Mouse (Mus musculus): ENCODE measurements around the gene Gpc3. TPM values are rescaled to one million over a fixed set of nuclear protein-coding genes. Genes with fewer than 3 reads are reported as not detected.
A peak's percentile ranks its signal among the peaks of the same experiment; 100 is the strongest.

The Gpc3 gene
- total RNA-seq, 1 experiment: 61.9 TPM

DNA sequence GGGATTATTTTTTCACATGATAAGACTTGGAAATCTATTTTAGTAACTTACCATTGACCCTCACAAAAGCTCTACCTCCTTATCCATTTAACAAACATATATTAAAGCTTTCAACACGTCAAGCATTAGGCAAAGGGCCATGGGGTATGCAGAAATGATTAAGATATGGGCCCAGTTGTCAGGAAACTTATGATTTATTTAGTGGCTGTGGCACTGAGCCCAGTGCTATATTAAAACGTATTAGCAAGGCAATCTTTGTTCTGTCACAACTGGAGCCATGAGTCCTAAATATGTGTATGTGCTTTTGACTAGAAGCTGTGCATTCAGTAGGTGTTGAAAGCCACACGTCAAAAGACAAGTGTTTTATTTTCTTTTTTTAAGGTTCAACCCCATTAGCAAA is 109.9 kb downstream of the Gpc3 start:
- Histone ChIP-seq H3K27ac (ENCODE audit: insufficient read depth, low read depth, low read length, poor library complexity, severe bottlenecking) (no peak overlapping the region), H3K4me1 (ENCODE audit: control insufficient read depth in 2 of 2, insufficient read depth in 2 of 2, low read length in 2 of 2, poor library complexity in 1 of 2) (no peaks in the 10 kb centered on the region), H3K9ac (ENCODE audit: insufficient read depth, low read depth, low read length, poor library complexity, severe bottlenecking) (no peak overlapping the region), H3K36me3 (ENCODE audit: control insufficient read depth, insufficient read depth, low read length, poor library complexity, severe bottlenecking) (no peaks in the 10 kb centered on the region), H3K4me3 (ENCODE audit: insufficient read depth in 1 of 2, low read depth in 1 of 2, low read length in 2 of 2, poor library complexity in 1 of 2, severe bottlenecking in 1 of 2) (no peak overlapping the region), H3K9me3 (ENCODE audit: control insufficient read depth, insufficient read depth, low read depth, low read length) (no peaks in the 10 kb centered on the region)
- in situ Hi-C loops (cut with MboI; ENCODE audit: low sequenced_read_pairs in 2 of 2, unreplicated experiment in 2 of 2): no loop called here
- TF ChIP-seq CHD2 (IDR thresholded peaks at IDR 0.05; ENCODE audit: low read depth, low read length) (no peak), HCFC1 (IDR thresholded peaks at IDR 0.05; ENCODE audit: borderline replicate concordance, insufficient read depth, low read length) (no peak), MAFK (IDR thresholded peaks at IDR 0.05; ENCODE audit: insufficient read depth, low read depth, low read length) (no peak), ZNF384 (IDR thresholded peaks at IDR 0.05; ENCODE audit: low read depth, low read length) (no peak), ZC3H11A (IDR thresholded peaks at IDR 0.05; ENCODE audit: borderline replicate concordance, low read depth, low read length) (no peak)
- no peak for DNase-seq (ENCODE audit: low read depth, low spot score)

DNA sequence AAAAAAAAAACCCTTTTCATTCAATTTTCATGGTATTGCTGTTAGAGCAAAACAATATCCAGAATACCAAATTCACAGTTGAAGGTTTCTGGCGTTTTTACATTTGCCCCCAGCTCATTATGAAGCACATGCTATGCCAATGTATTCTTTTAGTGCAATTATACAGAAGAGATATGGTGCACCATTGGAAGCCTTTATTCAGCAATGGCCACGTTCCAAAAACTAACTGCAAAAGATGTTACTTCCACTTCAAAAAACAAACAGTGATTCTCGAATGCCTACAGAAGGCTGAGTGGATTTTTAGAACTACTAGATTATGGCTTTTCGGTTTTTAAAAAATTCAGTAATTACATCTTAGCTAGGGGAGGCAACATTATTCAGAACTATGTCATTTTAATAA is 124.3 kb downstream of the Gpc3 start:
- Histone ChIP-seq H3K36me3 (ENCODE audit: control insufficient read depth, insufficient read depth, low read length, poor library complexity, severe bottlenecking) (no peaks in the 10 kb centered on the region), H3K4me1 (ENCODE audit: control insufficient read depth in 2 of 2, insufficient read depth in 2 of 2, low read length in 2 of 2, poor library complexity in 1 of 2) (no peaks in the 10 kb centered on the region), H3K4me3 (ENCODE audit: insufficient read depth in 1 of 2, low read depth in 1 of 2, low read length in 2 of 2, poor library complexity in 1 of 2, severe bottlenecking in 1 of 2) (no peak overlapping the region), H3K9ac (ENCODE audit: insufficient read depth, low read depth, low read length, poor library complexity, severe bottlenecking) (no peak overlapping the region), H3K27ac (ENCODE audit: insufficient read depth, low read depth, low read length, poor library complexity, severe bottlenecking) (no peak overlapping the region), H3K9me3 (ENCODE audit: control insufficient read depth, insufficient read depth, low read depth, low read length) (no peaks in the 10 kb centered on the region)
- in situ Hi-C loops (cut with MboI; ENCODE audit: low sequenced_read_pairs in 2 of 2, unreplicated experiment in 2 of 2): no loop called here
- TF ChIP-seq ZC3H11A (IDR thresholded peaks at IDR 0.05; ENCODE audit: borderline replicate concordance, low read depth, low read length): no peak
- TF ChIP-seq MAFK (IDR thresholded peaks at IDR 0.05; ENCODE audit: insufficient read depth, low read depth, low read length): no peak
- TF ChIP-seq ZNF384 (IDR thresholded peaks at IDR 0.05; ENCODE audit: low read depth, low read length): no peak
- TF ChIP-seq CHD2 (IDR thresholded peaks at IDR 0.05; ENCODE audit: low read depth, low read length): no peak
- no peak for TF ChIP-seq HCFC1 (IDR thresholded peaks at IDR 0.05; ENCODE audit: borderline replicate concordance, insufficient read depth, low read length)
- no peak for DNase-seq (ENCODE audit: low read depth, low spot score)

DNA sequence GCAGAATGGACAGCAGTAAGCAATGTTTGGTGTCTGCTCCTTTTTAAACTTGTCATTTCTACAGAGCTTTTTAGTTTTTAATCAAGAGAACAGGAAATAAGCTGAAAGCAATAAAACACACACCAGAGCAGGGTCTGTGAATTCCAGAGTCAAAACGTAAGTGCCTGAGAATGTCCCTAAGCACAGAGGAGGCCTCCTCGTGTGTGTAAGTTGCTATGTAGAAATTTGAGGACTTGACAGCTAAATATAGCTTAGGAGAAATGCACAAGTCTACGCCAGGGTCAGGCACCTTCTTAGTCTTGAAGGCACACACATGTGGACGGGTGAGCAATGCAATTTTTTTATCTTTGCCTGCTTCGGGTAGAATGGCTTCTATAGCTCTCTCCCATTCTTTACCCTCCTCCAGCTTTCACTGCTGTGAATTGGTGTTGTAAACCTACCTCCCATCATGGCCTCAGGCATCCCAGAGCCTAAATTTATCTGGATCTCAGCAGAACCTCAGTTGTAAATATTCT is 158.6 kb downstream of the Gpc3 start:
- in situ Hi-C loops (cut with MboI; ENCODE audit: low sequenced_read_pairs in 2 of 2, unreplicated experiment in 2 of 2): loop anchor here in 1 of 2 experiments (25.0 kb wide), 1 partner anchor 257 kb away; no protein-coding TSS in a partner anchor
- Histone ChIP-seq H3K4me1 (ENCODE audit: control insufficient read depth in 2 of 2, insufficient read depth in 2 of 2, low read length in 2 of 2, poor library complexity in 1 of 2) (no peaks in the 10 kb centered on the region), H3K9me3 (ENCODE audit: control insufficient read depth, insufficient read depth, low read depth, low read length) (no peaks in the 10 kb centered on the region), H3K4me3 (ENCODE audit: insufficient read depth in 1 of 2, low read depth in 1 of 2, low read length in 2 of 2, poor library complexity in 1 of 2, severe bottlenecking in 1 of 2) (no peak overlapping the region), H3K9ac (ENCODE audit: insufficient read depth, low read depth, low read length, poor library complexity, severe bottlenecking) (no peak overlapping the region), H3K27ac (ENCODE audit: insufficient read depth, low read depth, low read length, poor library complexity, severe bottlenecking) (no peak overlapping the region), H3K36me3 (ENCODE audit: control insufficient read depth, insufficient read depth, low read length, poor library complexity, severe bottlenecking) (no peaks in the 10 kb centered on the region)
- TF ChIP-seq MAFK (IDR thresholded peaks at IDR 0.05; ENCODE audit: insufficient read depth, low read depth, low read length) (no peak), ZNF384 (IDR thresholded peaks at IDR 0.05; ENCODE audit: low read depth, low read length) (no peak), HCFC1 (IDR thresholded peaks at IDR 0.05; ENCODE audit: borderline replicate concordance, insufficient read depth, low read length) (no peak), CHD2 (IDR thresholded peaks at IDR 0.05; ENCODE audit: low read depth, low read length) (no peak), ZC3H11A (IDR thresholded peaks at IDR 0.05; ENCODE audit: borderline replicate concordance, low read depth, low read length) (no peak)
- no peak for DNase-seq (ENCODE audit: low read depth, low spot score)

DNA sequence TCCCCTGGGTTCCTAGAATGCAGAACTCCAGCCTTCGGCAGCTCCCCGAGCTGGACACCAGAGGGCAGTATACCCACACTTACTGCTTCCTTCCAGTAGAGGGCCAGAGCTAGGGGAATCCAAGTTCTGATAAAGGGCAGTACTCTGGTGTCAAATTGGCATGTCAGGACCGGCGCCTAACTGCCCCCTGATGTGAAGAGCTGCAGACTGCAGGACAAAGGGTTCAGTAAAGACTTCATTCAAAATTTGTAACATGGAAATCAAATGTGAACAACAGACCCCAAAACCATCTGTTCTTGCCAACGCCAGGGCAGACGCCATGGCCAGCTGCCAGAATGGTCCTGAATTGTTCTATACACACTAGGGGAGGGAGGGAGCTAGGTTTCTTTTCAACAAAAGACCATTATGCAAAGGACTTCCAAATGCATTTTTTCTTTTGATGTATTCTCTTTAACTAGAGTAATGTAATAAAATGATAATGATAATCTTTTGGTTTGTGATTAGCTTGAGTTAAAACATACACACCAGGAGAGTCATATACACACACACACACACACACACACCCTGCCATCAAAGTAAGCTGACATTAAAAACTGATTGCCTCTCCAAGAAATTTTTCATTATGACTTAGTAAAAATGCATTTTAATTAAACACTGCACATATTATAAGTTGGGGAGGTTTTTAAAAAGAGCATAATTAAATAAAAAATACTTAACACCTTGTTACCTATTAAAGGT is 160.1 kb downstream of the Gpc3 start:
- Histone ChIP-seq H3K4me3 (ENCODE audit: insufficient read depth in 1 of 2, low read depth in 1 of 2, low read length in 2 of 2, poor library complexity in 1 of 2, severe bottlenecking in 1 of 2) (no peak overlapping the region), H3K27ac (ENCODE audit: insufficient read depth, low read depth, low read length, poor library complexity, severe bottlenecking) (no peak overlapping the region), H3K9ac (ENCODE audit: insufficient read depth, low read depth, low read length, poor library complexity, severe bottlenecking) (no peak overlapping the region), H3K4me1 (ENCODE audit: control insufficient read depth in 2 of 2, insufficient read depth in 2 of 2, low read length in 2 of 2, poor library complexity in 1 of 2) (no peaks in the 10 kb centered on the region), H3K36me3 (ENCODE audit: control insufficient read depth, insufficient read depth, low read length, poor library complexity, severe bottlenecking) (no peaks in the 10 kb centered on the region), H3K9me3 (ENCODE audit: control insufficient read depth, insufficient read depth, low read depth, low read length) (no peaks in the 10 kb centered on the region)
- DNase-seq (ENCODE audit: low read depth, low spot score): peak; percentile 51
- in situ Hi-C loops (cut with MboI; ENCODE audit: low sequenced_read_pairs in 2 of 2, unreplicated experiment in 2 of 2): loop anchor here in 1 of 2 experiments (25.0 kb wide), 1 partner anchor 259 kb away; no protein-coding TSS in a partner anchor
- TF ChIP-seq ZC3H11A (IDR thresholded peaks at IDR 0.05; ENCODE audit: borderline replicate concordance, low read depth, low read length): peak; percentile 67; the same call in 1 of the 2 replicates
- TF ChIP-seq ZNF384 (IDR thresholded peaks at IDR 0.05; ENCODE audit: low read depth, low read length): 0 out of 2 replicates have a peak, but pooled peaks have one; percentile 27
- no peak for TF ChIP-seq CHD2 (IDR thresholded peaks at IDR 0.05; ENCODE audit: low read depth, low read length)
- no peak for TF ChIP-seq HCFC1 (IDR thresholded peaks at IDR 0.05; ENCODE audit: borderline replicate concordance, insufficient read depth, low read length)
- TF ChIP-seq MAFK (IDR thresholded peaks at IDR 0.05; ENCODE audit: insufficient read depth, low read depth, low read length): no peak
